Comparison of ENCODE assay signal across 16 mouse cellular contexts in genomic region chr3:85271491-85271890, GRCm38 (mm10).
"Had no signal": no experiment of that assay in that cellular context is flagged by ENCODE, and none has a peak within 500 bp of the region (broad histone marks: within the 10 kb centered on the region; RNA-seq: fewer than 3 reads in every experiment).

No protein-coding gene starts in this region.

- H3K9me3 ChIP-seq: liver, embryonic 13.5 days; liver, embryonic 15.5 days; lung, embryonic 15.5 days; megakaryocyte, embryonic 14.5 days; midbrain, embryonic 13.5 days; midbrain, embryonic 15.5 days; neural tube, embryonic 12.5 days; stomach, embryonic 15.5 days had no signal

- H3K9ac ChIP-seq: liver, embryonic 13.5 days; liver, embryonic 15.5 days; liver, postnatal 0 days; lung, embryonic 15.5 days; midbrain, embryonic 13.5 days; midbrain, embryonic 15.5 days; neural tube, embryonic 12.5 days; stomach, embryonic 15.5 days had no signal

- H3K4me3 ChIP-seq: liver, embryonic 13.5 days; liver, embryonic 15.5 days; lung, embryonic 15.5 days; megakaryocyte, embryonic 14.5 days; midbrain, embryonic 13.5 days; midbrain, embryonic 15.5 days; neural tube, embryonic 12.5 days; stomach, embryonic 15.5 days had no signal

- H3K4me2 ChIP-seq: liver, embryonic 11.5 days; liver, embryonic 13.5 days; liver, embryonic 15.5 days; lung, embryonic 15.5 days; midbrain, embryonic 11.5 days; midbrain, embryonic 13.5 days; midbrain, embryonic 15.5 days; neural tube, embryonic 12.5 days; stomach, embryonic 15.5 days had no signal

- H3K27ac ChIP-seq: liver, embryonic 13.5 days; liver, embryonic 15.5 days; lung, embryonic 15.5 days; macrophage; midbrain, embryonic 13.5 days; midbrain, embryonic 15.5 days; neural tube, embryonic 12.5 days; stomach, embryonic 15.5 days; stomach, postnatal 0 days had no signal

- H3K27me3 ChIP-seq: liver, embryonic 13.5 days; liver, embryonic 15.5 days; lung, embryonic 15.5 days; midbrain, embryonic 13.5 days; midbrain, embryonic 15.5 days; neural tube, embryonic 12.5 days; stomach, embryonic 15.5 days had no signal

- H3K4me1 ChIP-seq: liver, embryonic 13.5 days; liver, embryonic 15.5 days; lung, embryonic 15.5 days; megakaryocyte, embryonic 14.5 days; midbrain, embryonic 13.5 days; midbrain, embryonic 15.5 days; neural tube, embryonic 12.5 days; stomach, embryonic 15.5 days had no signal

- DNase-seq: liver, embryonic 13.5 days; liver, postnatal 0 days; right cerebral cortex, postnatal 14 days; thymus, adult 2 months; thymus, postnatal 25 days had no signal

- ATAC-seq: liver, postnatal 0 days; midbrain, embryonic 13.5 days; midbrain, embryonic 15.5 days had no signal

- H3K36me3 ChIP-seq: liver, embryonic 13.5 days; liver, embryonic 15.5 days; lung, embryonic 15.5 days; midbrain, embryonic 13.5 days; midbrain, embryonic 15.5 days; neural tube, embryonic 12.5 days; stomach, embryonic 15.5 days had no signal
